Mouse (Mus musculus): ENCODE data around the gene Pten. TPM values are rescaled to one million over a fixed set of nuclear protein-coding genes. Genes with fewer than 3 reads are reported as not detected.
A peak's percentile ranks its signal among the peaks of the same experiment; 100 is the strongest.

The Pten gene
- total RNA-seq (2021), result 100 to 1,000 TPM; 146 to 153 TPM

GRCm38 (mm10) chr19:32756900-32757725, at the start of gene Pten:
Gene Pten (plus strand): TSS chr19:32757497.
- intact Hi-C loops (cut with DNase I), result loop anchor here (2.0 to 5.0 kb wide), 5 partner anchors 44 to 468 kb away; no protein-coding TSS in a partner anchor

DNA sequence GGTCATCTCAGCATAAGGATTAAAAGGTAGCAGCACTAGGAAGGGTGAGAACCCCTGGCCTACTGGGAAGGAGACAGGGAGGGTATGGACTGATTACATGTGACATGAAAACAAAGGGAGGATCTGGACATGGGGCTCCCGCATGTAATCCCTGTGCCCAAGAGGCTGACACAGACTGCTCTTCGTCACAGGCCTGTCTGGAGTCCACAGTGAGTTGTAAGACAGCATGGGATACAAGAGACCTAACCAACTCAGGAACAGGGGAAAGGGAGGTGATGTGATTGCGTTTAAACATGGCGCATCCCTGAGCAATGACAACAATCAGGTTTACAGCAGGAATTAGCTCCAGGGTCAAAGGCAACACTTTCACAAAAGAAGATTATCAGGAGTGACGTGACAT, 48.3 kb upstream of the Pten start:
- intact Hi-C loops (cut with DNase I), result no loop called here
- DNase-seq (ENCODE audit: low spot score in 2 of 2), result no peak

More at GRCm38 (mm10) chr19:32756900-32757725, at the start of gene Pten:
- DNase-seq (ENCODE audit: low spot score in 2 of 2), result peak; percentile 99

DNA sequence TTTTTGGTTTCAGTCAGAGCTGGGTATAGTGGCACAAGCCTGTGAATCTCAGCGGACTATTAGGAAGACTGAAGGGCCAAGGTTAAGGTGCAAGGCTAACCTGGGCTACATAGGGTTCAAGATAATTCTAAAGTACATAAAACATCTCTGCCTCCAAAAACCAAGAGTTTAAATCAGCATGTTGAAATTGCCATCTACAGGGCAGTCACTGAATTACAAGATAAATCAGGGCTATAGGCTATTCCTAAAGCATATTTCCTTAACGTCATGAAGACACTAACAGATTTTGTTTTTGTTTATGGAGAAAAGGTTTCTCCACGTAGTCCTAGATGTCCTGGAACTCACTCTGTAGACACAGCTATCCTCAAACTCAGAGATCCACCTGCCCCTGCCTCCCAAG, 47.0 kb upstream of the Pten start:
- intact Hi-C loops (cut with DNase I), result no loop called here

DNA sequence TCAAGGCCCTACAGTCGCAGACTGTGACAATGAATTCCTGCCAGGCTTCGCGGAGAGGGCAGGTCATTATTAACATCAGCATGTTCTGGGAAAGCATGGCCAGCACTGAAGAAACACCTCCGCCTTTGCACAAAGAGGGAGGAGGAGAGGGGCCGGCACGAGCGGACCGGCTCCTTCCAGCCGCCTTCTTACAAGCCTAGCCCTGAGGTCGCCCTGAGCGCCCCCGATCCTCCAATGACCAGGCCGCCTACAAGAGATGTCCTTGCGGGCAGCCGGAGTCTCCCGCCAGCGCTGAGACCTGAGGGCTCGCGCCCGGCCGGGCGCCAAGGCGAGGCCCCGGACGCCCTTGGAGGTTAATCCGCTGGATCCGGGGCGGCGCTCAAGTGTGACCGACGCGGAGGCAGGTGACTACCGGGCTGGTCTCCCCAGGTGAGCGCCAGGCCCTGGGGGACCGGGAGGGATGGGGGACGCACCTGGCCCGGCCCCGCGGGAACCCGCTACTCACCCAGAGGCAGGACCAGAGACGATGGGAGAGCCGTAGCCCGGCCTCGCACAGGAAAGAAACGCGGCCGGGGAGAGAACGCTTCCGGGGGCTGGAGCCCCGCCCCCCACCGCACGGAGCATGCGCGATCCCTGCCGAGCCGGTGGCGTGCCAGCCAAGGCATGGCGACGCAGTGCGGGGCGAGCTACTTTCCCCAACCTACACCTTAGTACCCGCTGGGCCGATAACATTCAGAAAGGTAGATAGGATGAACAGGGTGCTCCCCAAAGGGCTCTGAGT, 45.3 kb upstream of the Pten start:
- intact Hi-C loops (cut with DNase I), result loop anchor here (2.0 kb wide), 1 partner anchor 45 kb away; the partner anchor contains the start of gene Pten
- DNase-seq (ENCODE audit: low spot score in 2 of 2), result peak; percentile 90 to 94

More for the DNA sequence above, 47.0 kb upstream of the Pten start:
- no peak for DNase-seq (ENCODE audit: low spot score in 2 of 2)

DNA sequence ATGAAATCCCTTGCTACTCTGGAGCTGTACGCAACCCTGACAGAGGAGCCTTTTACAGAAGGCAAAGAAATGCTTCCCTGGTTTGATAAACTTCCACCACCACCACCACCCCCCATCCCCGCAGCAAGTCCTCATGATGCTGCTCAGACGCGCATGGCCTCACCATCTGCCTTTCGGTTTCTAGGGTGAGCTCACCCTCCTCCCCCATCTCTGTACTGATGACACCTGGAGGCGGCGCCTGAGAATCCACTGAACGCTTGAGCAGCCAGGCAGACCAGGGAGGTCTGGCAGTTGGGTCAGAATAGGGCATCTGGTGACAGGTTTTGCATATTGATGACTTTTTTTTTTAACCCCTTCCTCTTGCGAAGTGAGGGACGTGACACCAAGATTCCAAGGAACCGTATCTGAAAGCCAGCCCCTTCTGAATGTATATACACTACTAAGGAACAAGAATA, 44.7 kb upstream of the Pten start:
- DNase-seq (ENCODE audit: low spot score in 2 of 2), result peak; percentile 65 to 70
- intact Hi-C loops (cut with DNase I), result loop anchor here (2.0 kb wide), 1 partner anchor 44 kb away; the partner anchor contains the start of gene Pten

GRCm38 (mm10) chr19:32713471-32713870, 43.8 kb upstream of the Pten start:
- intact Hi-C loops (cut with DNase I), result loop anchor here (2.0 kb wide), 1 partner anchor 43 kb away; the partner anchor contains the start of gene Pten

DNA sequence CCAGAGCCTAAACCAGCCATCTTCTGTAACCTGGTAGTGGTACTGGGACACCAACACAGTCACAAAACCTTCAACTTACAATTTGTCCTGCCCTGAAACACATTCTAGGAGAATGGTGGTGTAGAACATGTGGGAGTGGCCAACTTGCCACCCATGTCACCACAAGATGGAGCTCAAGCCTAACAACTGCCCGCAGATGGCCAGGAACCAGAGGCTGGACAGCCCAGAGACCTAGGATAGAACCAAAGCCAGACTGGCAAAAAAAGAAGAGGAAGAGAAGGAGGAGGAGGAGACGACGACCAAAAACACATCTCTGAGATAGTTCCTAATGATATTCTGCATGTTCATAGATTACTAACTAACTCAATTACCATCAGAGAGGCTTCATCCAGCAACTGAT, 42.1 kb upstream of the Pten start:
- DNase-seq (ENCODE audit: low spot score in 2 of 2), result peak; percentile 74

More at GRCm38 (mm10) chr19:32713471-32713870, 43.8 kb upstream of the Pten start:
- no peak for DNase-seq (ENCODE audit: low spot score in 2 of 2)

GRCm38 (mm10) chr19:32715681-32716080, 41.6 kb upstream of the Pten start:
- no peak for DNase-seq (ENCODE audit: low spot score in 2 of 2)

More for the DNA sequence above, 42.1 kb upstream of the Pten start:
- intact Hi-C loops (cut with DNase I), result loop anchor here (1.0 kb wide), 3 partner anchors 34 to 651 kb away; no protein-coding TSS in a partner anchor

GRCm38 (mm10) chr19:32717590-32717989, 39.7 kb upstream of the Pten start:
- intact Hi-C loops (cut with DNase I), result no loop called here
- DNase-seq (ENCODE audit: low spot score in 2 of 2), result no peak

More at GRCm38 (mm10) chr19:32715681-32716080, 41.6 kb upstream of the Pten start:
- intact Hi-C loops (cut with DNase I), result loop anchor here (1.0 kb wide), 3 partner anchors 34 to 651 kb away; no protein-coding TSS in a partner anchor

DNA sequence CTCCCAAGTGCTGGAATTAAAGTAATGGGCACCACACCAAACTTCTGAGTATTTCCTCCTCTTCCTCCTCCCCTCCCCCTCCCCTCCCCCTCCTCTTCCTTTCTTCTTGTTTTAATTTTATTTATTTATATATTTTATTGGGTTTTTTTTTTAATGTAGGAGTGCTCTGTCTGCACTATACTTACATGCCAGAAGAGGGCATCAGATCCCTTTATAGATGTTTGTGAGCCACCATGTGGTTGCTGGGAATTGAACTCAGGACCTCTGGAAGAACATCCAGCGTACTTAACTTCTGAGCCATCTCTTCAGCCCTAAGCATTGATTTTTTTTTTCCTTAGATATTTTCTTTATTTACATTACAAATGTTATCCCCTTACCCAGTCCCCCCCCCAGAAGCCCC, 37.0 kb upstream of the Pten start:
- intact Hi-C loops (cut with DNase I), result no loop called here
- no peak for DNase-seq (ENCODE audit: low spot score in 2 of 2)

DNA sequence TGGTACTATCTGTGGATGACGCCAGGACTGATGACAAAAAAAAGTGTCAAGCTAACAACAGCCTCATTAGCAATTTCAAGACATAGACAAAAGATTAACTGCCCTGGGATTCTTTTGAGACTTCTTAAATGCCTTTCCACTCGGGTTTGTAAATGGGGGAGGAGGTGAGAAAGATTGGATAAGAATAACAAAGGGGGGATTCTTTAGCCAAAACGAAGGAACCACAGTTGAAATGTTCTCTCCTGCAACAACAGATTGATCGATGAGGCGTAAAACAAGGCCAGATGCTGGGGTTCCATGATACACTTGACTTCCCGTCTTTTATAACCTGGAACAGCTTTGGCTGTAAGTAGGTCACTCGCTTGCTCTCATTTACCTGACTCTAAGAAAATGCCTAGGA, 33.5 kb upstream of the Pten start:
- intact Hi-C loops (cut with DNase I), result no loop called here
- DNase-seq (ENCODE audit: low spot score in 2 of 2), result no peak

GRCm38 (mm10) chr19:32726451-32727325, 30.6 kb upstream of the Pten start:
- no peak for DNase-seq (ENCODE audit: low spot score in 2 of 2)
- intact Hi-C loops (cut with DNase I), result no loop called here

DNA sequence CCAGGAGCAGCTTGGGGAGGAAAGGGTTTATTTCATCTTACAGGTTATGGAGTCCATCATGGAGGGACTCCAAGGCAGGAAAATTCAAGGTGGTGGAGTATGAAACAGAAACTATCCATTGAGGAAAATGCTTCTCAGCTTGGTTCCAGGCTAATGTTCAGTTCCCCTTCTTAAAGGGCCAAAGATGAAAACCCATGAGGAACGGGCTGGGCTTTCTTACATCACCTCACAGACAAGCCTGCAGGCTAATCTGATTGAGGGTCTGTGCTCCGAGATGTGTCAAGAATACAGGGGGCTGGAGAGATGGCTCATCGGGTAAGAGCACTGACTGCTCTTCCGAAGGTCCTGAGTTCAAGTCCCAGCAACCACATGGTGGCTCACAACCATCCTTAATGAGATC, 27.5 kb upstream of the Pten start:
- DNase-seq (ENCODE audit: low spot score in 2 of 2), result no peak
- intact Hi-C loops (cut with DNase I), result no loop called here

DNA sequence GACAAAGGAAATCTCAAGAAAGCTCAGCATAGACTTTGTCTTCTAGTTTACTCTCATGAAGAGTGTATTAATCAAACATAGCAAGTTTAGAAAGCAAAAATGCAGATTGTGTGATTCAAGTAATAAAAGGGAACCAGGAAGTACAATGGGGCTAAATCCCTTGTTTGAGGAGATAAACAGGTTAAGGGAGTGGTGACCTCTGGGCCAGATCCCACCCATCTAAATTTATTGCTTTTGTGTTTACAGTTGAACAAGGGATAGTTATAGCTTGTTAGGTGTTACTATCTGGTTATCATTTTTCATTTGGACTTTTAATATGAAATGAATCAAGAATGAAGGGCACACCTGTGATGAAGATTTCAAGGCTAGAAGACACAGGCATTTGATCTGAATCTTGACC, 24.4 kb upstream of the Pten start:
- no peak for DNase-seq (ENCODE audit: low spot score in 2 of 2)
- intact Hi-C loops (cut with DNase I), result no loop called here

DNA sequence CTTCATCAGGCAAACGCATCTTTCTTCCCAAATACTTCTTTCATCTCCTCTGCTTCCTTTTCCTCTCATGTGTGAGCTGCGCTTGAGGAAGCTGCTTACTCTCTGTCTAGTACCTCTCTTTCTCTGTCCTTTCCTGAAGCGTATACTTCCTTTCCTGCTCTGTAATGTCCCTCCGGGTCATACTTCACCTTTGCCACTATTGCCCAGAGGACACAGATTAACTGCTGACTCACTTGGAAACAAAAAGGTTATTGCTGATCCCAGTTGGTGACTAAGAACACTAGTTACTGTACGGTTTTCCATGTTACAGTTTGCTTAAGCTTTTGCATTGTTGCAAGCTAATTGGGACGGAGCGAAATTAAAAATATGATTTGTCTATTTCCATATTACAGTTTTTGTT, 19.5 kb upstream of the Pten start:
- intact Hi-C loops (cut with DNase I), result no loop called here

DNA sequence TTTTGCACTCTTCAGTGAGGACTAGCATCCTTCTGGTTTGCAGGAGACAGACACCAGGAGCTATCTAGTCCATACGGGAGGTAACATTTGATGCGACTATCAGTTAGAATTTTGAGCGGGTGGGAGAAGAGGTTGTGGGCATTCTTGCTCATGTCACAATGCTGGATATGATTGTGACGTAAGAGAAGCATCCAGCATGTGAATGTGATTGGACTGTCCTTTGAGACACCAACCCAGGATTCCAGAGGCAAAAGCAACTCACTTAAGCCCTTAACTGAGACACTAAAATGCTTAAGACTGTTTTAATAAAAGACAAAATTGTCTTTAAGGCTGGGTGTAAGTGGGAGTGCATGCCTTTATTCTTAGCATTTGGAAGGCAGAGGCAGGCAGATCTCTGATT, 17.6 kb upstream of the Pten start, which contains the start of gene Atad1:
Gene Atad1, minus strand, starts transcription at position 101 of the 400 bp plus-strand sequence.
- DNase-seq (ENCODE audit: low spot score in 2 of 2), result no peak
- intact Hi-C loops (cut with DNase I), result no loop called here

More for the DNA sequence above, 19.5 kb upstream of the Pten start:
- no peak for DNase-seq (ENCODE audit: low spot score in 2 of 2)

GRCm38 (mm10) chr19:32740641-32741345, 16.5 kb upstream of the Pten start:
- intact Hi-C loops (cut with DNase I), result no loop called here
- DNase-seq (ENCODE audit: low spot score in 2 of 2), result no peak

DNA sequence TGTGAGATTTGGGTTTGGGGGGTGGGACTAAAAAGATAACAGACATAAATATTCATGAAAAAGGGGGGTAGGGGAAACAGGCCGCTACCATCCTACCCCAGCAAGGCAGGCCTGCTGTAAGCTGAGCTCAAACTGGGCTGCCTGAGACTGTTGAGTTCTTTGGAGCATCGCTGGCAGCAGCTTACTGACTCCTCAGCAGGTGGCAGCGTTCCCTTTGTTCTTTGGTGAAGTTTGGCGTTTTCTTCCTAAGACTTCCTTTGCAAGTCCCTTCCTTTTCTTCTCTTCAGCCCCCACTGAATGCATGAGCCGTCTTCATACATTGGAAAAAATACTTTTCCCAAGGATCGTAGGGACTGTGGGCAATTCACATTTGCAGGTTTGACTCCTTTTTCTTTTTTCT, 7.9 kb upstream of the Pten start:
- peak; percentile 21 to 29 for DNase-seq (ENCODE audit: low spot score in 2 of 2)
- intact Hi-C loops (cut with DNase I), result loop anchor here (1.0 to 5.0 kb wide), 2 partner anchors 34 to 618 kb away; no protein-coding TSS in a partner anchor

All from left cerebral cortex, postnatal 36 days (tissue).